Mouse (Mus musculus): ENCODE results near the gene Fcmr. TPM values are rescaled to one million over a fixed set of nuclear protein-coding genes. Genes with fewer than 3 reads are reported as not detected.

Gene Fcmr
- 8.6 TPM for polyA plus RNA-seq (2014; fragmentation: Illumina TruSeq; extraction: RNeasy Lipid Tissue Mini Kit (QIAGEN cat#74804); ENCODE audit: low read depth, low replicate concordance)

GRCm38 (mm10) chr1:130865541-130866221, at the start of gene Fcmr:
Fcmr (plus strand) TSS chr1:130865669.

DNA sequence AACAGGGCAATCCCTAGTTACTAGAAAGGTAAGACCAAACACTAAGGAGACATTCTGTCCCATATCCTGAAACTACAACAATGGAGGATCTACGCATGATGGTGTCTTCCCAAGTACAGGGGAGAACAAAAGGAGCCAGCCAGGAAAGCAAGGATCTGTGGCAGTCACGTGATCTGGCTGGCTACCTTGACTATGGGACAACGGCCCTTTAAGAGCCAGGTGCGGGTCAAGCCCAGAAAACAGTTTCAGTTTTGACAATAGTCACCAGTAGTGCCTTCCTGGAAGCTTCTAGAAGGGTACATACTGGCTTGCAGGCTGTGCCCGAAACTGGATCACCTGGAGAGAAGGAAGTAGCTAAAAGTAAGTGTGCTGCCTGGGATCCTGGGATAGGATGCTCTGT, 39.0 kb upstream of the Fcmr start, which contains the start of gene Pigr:
TSS of gene Pigr (plus strand) at position 237 of the 400 bp plus-strand sequence.

DNA sequence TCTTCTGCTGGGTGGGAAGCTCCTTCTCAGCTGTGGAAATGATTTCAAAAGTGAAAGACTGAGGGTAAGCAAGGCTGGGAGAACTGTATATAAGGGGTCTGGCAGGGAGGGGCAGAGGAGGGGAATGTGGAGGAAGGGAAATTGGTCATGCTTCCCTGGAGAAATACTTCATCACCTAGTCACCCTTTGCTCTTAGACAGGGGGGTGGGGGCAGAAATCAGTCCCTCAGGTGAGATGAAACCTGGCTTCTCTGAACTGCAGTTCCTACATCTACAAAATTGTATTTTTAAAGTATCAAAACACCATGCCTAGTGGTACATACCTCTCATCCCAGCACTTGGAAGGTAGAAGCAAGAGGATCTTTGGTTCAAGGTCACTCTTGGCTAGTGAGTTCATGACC, 21.9 kb downstream of the Fcmr start, which contains the start of gene Il24:
TSS of gene Il24 (minus strand) at position 101 of the 400 bp plus-strand sequence.

DNA sequence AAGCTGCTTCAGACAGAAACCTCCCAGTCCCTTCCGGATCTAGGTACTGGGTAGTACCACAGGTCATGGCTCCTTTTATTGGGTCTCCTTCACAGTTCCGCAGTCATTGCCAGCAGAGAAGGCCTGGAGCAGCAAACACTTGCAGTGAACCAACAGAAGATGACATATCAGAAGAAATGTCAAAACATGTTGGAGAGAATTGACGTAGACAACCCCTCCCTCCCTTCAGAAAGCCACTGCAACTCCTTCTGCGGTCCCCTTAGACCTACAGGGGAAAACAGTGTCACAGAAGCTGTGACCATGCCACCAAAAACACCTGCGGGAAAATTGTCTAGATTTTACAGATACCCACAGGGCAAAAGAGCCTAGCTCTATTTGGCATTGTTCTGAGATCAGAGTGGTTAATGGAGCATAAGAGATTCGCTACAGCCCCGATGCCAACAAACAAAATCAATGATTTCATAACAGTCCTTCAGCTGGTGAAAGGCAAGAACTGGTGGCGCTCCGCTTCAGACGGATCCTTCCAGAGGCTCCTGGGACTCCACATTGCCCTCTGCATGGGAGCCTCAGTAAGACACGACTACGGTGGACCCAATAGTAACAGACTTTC, 46.0 kb downstream of the Fcmr start, which contains the start of gene Il20:
TSS of gene Il20 (minus strand) at position 51 of the 610 bp plus-strand sequence.

Other genes with a start within 250 kb of the Fcmr start
- gene Zp3r, start 236.0 kb upstream of the Fcmr start, polyA plus RNA-seq (2014; fragmentation: Illumina TruSeq; extraction: RNeasy Lipid Tissue Mini Kit (QIAGEN cat#74804); ENCODE audit: low read depth, low replicate concordance) = not detected
- 17.3 TPM for gene C4bp, start 204.0 kb upstream of the Fcmr start, polyA plus RNA-seq (2014; fragmentation: Illumina TruSeq; extraction: RNeasy Lipid Tissue Mini Kit (QIAGEN cat#74804); ENCODE audit: low read depth, low replicate concordance)
- gene Gm29427, start 149.9 kb upstream of the Fcmr start, polyA plus RNA-seq (2014; fragmentation: Illumina TruSeq; extraction: RNeasy Lipid Tissue Mini Kit (QIAGEN cat#74804); ENCODE audit: low read depth, low replicate concordance) = 1.4 TPM
- gene Yod1, start 148.3 kb upstream of the Fcmr start, polyA plus RNA-seq (2014; fragmentation: Illumina TruSeq; extraction: RNeasy Lipid Tissue Mini Kit (QIAGEN cat#74804); ENCODE audit: low read depth, low replicate concordance) = 17.3 TPM
- 46.4 TPM for gene Pfkfb2, start 136.4 kb upstream of the Fcmr start, polyA plus RNA-seq (2014; fragmentation: Illumina TruSeq; extraction: RNeasy Lipid Tissue Mini Kit (QIAGEN cat#74804); ENCODE audit: low read depth, low replicate concordance)
- gene AA986860, start 133.7 kb upstream of the Fcmr start, polyA plus RNA-seq (2014; fragmentation: Illumina TruSeq; extraction: RNeasy Lipid Tissue Mini Kit (QIAGEN cat#74804); ENCODE audit: low read depth, low replicate concordance) = 4.5 TPM
- 0.73 TPM for gene Fcamr, start 64.8 kb upstream of the Fcmr start, polyA plus RNA-seq (2014; fragmentation: Illumina TruSeq; extraction: RNeasy Lipid Tissue Mini Kit (QIAGEN cat#74804); ENCODE audit: low read depth, low replicate concordance)
- gene Pigr, start 39.0 kb upstream of the Fcmr start, polyA plus RNA-seq (2014; fragmentation: Illumina TruSeq; extraction: RNeasy Lipid Tissue Mini Kit (QIAGEN cat#74804); ENCODE audit: low read depth, low replicate concordance) = 2,676 TPM
- not detected for gene Il24, start 21.8 kb downstream of the Fcmr start, polyA plus RNA-seq (2014; fragmentation: Illumina TruSeq; extraction: RNeasy Lipid Tissue Mini Kit (QIAGEN cat#74804); ENCODE audit: low read depth, low replicate concordance)
- gene Il20, start 45.8 kb downstream of the Fcmr start, polyA plus RNA-seq (2014; fragmentation: Illumina TruSeq; extraction: RNeasy Lipid Tissue Mini Kit (QIAGEN cat#74804); ENCODE audit: low read depth, low replicate concordance) = not detected
- gene Il19, start 74.4 kb downstream of the Fcmr start, polyA plus RNA-seq (2014; fragmentation: Illumina TruSeq; extraction: RNeasy Lipid Tissue Mini Kit (QIAGEN cat#74804); ENCODE audit: low read depth, low replicate concordance) = not detected
- gene Il10, start 154.2 kb downstream of the Fcmr start, polyA plus RNA-seq (2014; fragmentation: Illumina TruSeq; extraction: RNeasy Lipid Tissue Mini Kit (QIAGEN cat#74804); ENCODE audit: low read depth, low replicate concordance) = 0.69 TPM
- gene Mapkapk2, start 232.2 kb downstream of the Fcmr start, polyA plus RNA-seq (2014; fragmentation: Illumina TruSeq; extraction: RNeasy Lipid Tissue Mini Kit (QIAGEN cat#74804); ENCODE audit: low read depth, low replicate concordance) = 25.1 TPM

All from sigmoid colon, adult 10 weeks (tissue).